Mouse (Mus musculus): ENCODE data around the gene Gm10037.

- TF ChIP-seq CTCF (IDR thresholded peaks at IDR 0.05; ENCODE audit: low read depth) (no peak), EP300 (IDR thresholded peaks at IDR 0.05; ENCODE audit: low read depth) (no peak)
Measured at GRCm38 (mm10) chr13:67798618-67799017, 32.3 kb upstream of the Gm10037 start.
